Mouse (Mus musculus): ENCODE data around the gene Copz1.
A peak's percentile ranks its signal among the peaks of the same experiment; 100 is the strongest.

- TF ChIP-seq CTCF (IDR thresholded peaks at IDR 0.05; ENCODE audit: low read depth, low read length): peak; percentile 55; the same call in 1 of the 2 replicates
- no peak for TF ChIP-seq POLR2A (IDR thresholded peaks at IDR 0.05; ENCODE audit: extremely low read depth, insufficient read depth, low read length)
Measured at GRCm38 (mm10) chr15:103280817-103281464, 8.4 kb downstream of the Copz1 start.

All from liver, adult 2 months (tissue).